Mouse (Mus musculus) 3T3-L1 (cell line): ENCODE results near the gene Pde4d.
"Not testable (repeated sequence)": the region's sequence is repeated elsewhere in the genome, so short reads cannot be mapped to it uniquely, and the experiment has no call there.

ENCODE experiments used
- DNase-seq: peaks from one replicate; pipeline ENCODE4 v3.0.0-alpha.2; 2015; ENCODE audit warnings: low read depth, low spot score

The Pde4d gene

GRCm38 (mm10) chr13:108692883-108693550, 243.3 kb downstream of the Pde4d start:
- DNase-seq: peak; percentile 83

GRCm38 (mm10) chr13:108705441-108705840, 255.7 kb downstream of the Pde4d start:
- DNase-seq: peak; percentile 50

DNA sequence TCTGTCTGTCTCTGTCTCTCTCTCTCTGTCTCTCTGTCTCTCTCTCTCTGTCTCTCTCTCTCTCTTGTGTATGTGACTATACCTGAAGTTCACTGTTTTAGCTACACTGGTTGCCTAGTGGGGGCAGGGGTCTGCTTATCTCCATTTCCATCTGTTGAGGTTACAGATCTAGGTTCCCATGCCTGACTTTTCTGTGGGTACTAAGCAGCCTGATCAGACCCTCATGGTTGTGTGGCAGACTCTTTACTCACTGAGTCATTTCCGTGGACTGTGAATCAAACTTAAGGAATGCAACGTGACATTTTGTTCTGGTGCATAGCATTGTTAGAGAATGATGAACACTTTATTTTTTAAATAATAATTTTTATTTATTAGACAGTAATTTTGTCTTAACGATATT, 264.3 kb downstream of the Pde4d start:
- peak; percentile 89 for DNase-seq

- DNase-seq: no peak
These were observed 265.3 kb downstream of the Pde4d start for GRCm38 (mm10) chr13:108715029-108715428.

DNA sequence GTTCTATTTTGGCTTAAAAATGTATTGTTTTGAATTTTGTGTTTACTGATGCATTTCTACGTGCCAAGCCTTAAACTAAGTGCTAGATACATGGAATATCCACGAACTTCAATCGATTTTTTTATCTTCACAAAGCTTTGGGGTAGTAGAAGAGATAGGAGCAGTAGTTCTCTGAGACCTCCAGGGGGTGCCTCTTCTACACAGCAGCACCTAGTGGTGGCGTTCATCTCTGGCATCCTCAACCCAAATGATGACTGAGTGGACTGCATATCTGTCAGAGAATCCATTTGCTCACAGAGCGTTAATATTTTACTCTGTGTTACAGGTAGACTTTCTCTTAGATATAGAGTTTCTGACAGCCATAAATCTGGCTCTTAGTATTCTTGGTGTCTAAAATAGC, 272.5 kb downstream of the Pde4d start:
- DNase-seq: no peak

DNA sequence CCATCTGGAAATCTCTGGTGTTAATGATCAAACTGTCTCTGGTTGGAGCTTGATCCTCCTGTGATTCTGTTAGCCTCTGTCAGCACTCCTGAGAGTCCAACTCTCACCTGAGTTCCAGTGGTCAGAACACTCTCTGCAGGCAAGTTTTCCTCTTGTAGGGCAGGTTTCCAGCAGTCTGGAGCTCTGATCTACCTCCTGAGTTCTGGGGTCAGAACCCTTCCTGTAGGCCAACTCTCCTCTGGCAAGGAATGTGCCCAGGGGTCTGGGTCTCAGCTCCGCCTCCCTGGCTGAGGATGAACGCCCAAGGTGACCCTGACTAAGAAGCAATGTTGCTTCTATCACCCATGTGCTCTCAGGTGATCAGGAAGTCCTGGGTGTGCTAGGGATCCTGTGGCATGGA, 284.6 kb downstream of the Pde4d start:
- DNase-seq: not testable (repeated sequence)

GRCm38 (mm10) chr13:108751155-108751840, 301.6 kb downstream of the Pde4d start:
- DNase-seq: peak; percentile 70

GRCm38 (mm10) chr13:108757477-108757876, 307.7 kb downstream of the Pde4d start:
- DNase-seq: no peak

DNA sequence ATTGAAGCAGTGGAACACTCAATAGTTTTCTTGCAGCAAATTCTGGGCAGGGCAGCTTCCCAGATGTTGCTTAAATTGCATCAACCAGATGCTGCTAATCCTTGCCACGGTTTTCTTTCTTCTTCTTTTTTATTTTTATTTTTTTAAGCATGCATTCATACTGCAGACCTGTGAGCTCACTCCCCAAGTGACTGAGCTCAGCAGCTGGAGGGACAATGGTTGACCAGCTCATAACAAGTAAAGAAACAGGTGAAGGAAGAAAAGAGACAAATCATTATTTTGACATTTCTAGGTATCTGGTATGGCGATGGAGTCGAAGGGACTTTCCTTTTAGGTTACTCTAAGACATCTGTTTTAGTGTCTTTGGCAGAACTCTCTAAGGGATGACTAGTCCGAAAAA, 308.6 kb downstream of the Pde4d start:
- peak; percentile 31 for DNase-seq

DNA sequence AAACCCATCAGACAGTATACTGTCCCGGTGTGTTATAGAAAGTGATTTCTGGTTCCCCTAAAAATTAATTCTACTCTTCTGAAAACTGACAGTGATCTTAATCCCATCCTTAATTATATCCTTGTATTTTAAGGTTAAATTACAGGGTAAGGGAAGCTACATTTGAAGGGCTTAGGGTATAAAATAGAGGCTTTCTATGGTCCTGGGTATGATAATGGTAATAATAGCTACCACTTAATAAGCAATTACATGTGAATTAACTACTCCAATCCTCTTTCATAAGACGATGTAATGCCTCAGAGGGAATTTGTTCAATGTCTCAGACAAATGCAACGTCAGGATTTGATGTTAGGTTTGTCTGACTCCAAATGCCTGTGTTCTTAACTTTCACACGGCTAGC, 309.4 kb downstream of the Pde4d start:
- DNase-seq: no peak

- no peak for DNase-seq
These were observed 313.5 kb downstream of the Pde4d start for GRCm38 (mm10) chr13:108763295-108763694.

DNA sequence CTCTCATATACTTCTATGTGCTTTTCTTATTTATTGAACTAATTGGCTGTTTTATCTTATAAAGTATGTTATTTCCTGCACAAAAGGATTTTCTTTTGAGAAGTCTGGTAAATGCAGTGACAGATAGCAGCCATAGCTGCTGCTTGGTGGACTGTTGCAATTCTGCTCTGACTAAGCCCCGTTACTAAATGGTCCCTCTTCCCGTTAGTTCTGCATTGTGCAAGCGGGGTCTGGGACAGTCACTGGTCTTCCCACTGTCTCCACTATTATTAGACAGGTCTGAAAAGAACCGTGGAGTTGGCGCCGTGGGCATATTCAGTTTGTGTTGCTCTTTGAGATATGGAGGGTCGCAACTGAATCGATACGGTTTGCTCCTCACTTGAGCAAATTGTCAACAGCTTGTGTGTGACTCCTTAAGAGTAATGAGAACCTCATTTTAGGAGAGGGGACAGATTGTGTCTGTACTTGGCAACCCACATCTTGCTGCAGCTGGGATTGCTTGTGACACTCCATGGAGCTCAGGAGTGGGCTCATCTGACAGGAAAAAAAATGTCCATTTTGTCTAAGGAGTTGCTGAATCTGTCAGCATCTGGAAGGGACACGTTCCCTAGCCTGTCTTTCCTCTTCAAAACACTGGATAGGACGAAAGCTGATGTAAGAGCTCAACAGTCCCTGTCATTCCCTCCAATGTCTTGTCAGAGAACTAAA, 316.4 kb downstream of the Pde4d start:
- DNase-seq: no peak

DNA sequence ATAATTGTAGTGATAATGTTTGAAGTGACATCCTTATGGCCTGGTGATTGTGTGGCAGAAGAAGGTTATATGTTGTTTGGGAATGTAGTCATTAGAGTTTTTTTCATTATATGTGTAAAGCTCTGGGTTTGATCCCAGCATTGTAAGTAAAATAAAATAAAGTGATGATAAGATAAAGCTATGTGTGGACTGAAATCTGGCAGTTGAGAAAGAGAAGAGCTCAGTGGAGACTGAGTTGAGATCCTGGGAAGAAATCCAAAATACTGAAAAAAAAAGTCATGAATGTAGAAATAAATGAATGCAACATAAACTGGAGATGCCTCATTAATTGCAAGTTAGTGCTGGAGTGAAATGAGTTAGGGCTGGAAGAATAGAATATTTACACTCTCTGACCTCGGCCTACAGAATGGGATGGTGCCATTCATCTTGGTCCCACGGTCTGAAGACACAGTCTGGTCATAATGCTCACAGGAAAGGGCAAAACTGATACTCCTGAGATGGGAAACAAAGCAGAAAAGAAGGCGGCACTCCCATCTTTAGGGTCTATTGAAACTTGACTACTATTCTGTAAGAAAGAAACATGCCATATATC, 319.8 kb downstream of the Pde4d start:
- no peak for DNase-seq

DNA sequence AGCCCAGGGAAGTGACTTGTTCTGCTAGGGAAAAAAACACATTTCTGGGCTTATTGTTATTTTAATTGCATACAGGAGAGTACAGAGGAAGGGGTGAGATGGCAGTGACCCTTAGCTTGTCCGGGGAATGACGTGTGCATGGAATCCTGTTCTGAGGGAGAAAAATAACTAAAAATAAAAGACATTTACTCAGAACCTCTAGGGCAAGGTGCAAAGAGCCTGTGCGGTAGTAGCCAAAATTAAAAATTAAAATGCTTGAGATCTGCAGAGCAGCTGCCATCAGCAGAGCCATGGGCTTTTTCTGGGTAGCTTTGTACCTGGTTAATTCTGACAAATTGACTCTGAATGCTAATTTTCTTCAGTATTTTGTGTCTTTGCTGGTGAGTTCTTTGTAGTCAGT, 322.6 kb downstream of the Pde4d start:
- no peak for DNase-seq

DNA sequence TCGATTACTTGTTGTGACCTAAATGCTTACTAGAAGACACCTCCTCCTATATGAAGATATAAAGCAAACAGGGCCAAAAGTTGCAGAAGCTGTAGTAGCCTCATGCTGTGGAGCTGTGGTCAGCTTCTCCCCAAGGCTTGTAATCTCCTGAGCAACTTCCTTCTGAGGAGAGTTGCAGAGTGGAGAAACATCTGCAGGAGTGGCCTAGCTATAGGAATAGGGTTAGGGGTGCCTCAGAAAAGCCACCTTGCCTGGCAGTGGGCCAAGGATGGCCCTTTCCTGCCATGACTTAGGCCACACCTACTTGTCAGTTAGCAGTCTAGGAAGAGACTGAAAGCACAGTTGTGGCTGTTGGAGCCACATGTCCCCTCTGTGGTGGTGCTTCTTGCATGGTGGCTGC, 325.2 kb downstream of the Pde4d start:
- DNase-seq: no peak

DNA sequence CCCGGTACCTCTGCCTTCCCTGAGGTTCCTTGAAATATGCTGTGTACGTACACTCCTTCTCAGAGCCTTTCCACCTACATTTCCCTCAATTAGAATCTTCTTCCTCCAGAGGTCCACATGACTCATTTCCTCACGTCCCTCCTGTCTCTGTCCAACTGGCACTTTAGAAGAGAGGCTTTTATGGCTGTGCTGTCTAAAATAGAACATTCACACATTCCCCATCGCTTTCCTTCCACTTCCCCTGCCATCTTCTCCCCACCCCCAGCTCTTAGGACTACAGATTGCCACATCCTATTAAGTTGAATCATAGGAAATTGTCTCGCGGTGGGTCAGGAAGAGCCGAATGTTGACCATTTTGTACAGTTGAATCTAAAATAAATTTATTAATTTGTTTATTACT, 326.1 kb downstream of the Pde4d start:
- DNase-seq: peak; percentile 50

- DNase-seq: not testable (repeated sequence)
These were observed 347.9 kb downstream of the Pde4d start for GRCm38 (mm10) chr13:108797620-108798019.

DNA sequence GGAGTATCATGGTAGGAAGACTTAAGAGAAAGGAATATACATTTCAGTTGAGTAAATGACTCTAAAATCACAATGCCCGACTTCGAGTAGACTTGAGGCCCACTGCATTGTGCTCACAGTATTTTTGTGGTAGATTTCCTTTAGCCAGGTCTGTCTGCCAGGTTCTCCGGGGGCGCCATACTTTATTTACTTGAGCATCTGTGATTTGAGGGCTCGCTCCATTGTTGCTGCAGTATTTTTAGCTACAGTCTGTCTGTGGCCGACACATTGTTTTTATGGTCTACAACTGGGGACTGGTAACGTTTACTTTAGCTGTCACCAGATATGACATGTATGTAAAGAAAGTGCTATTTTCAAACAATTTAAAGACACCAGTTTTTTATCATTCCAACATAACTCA, 359.4 kb downstream of the Pde4d start:
- DNase-seq: no peak

GRCm38 (mm10) chr13:108812956-108813355, 363.2 kb downstream of the Pde4d start:
- peak; percentile 83 for DNase-seq

DNA sequence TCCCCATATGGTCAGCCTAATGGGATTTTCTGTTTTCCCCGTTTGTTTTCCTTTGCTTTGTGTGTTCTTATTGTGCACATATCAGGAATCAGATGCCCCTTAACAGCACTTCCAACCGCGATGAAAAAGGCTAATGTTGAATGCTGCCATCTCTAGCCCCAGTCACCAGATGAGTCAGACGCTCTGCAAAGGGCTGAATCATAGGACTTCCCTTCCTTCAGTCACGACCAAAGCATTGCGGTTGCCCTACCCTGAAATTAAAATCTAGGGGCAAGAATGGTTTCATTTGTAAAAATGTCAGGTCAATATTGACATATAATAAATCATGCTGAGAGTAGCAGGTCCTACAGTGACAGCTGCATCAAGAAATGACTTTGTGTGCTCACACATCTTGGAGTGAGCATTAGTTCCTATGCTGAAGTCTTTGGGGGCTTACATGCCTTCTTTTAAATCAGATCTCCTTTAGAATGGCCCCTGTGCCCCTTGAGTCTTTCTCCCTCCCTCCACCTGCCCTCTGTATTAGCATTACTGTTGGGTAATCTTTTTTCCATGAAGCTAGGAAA, 370.2 kb downstream of the Pde4d start:
- peak; percentile 82 for DNase-seq

GRCm38 (mm10) chr13:108820487-108820886, 370.7 kb downstream of the Pde4d start:
- DNase-seq: no peak

- no peak for DNase-seq
These were observed 371.5 kb downstream of the Pde4d start for GRCm38 (mm10) chr13:108821270-108821669.
